Mouse (Mus musculus): Measurements from ENCODE around the gene Rnf5.

DNA sequence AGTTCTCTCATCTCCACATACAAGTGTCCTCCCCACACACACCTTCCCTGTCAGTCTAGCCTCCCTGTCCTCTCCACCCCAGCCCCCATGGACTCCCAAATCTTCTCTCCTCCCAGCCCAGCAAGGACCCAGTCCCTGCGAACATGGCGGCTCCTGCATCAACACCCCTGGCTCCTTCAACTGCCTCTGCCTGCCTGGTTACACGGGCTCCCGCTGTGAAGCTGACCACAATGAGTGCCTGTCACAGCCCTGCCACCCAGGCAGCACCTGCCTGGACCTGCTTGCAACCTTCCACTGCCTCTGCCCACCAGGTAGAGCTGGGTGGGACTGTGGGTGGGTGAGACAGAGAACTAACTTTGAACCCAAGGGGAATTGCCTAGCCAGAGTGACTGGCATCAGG is 33.6 kb downstream of the Rnf5 start:
- TF ChIP-seq ZNF384 (IDR thresholded peaks at IDR 0.05; ENCODE audit: low read depth, low read length) (no peak), CHD2 (IDR thresholded peaks at IDR 0.05; ENCODE audit: low read depth, low read length) (no peak), HCFC1 (IDR thresholded peaks at IDR 0.05; ENCODE audit: borderline replicate concordance, insufficient read depth, low read length) (no peak), MAFK (IDR thresholded peaks at IDR 0.05; ENCODE audit: insufficient read depth, low read depth, low read length) (no peak)

Data from ES-E14 (cell line).